Mouse (Mus musculus): ENCODE results near the gene Syvn1. TPM values are rescaled to one million over a fixed set of nuclear protein-coding genes. Genes with fewer than 3 reads are reported as not detected.
"Not testable (repeated sequence)": the region's sequence is repeated elsewhere in the genome, so short reads cannot be mapped to it uniquely, and the experiment has no call there.

The Syvn1 gene
- polyA plus RNA-seq, 1 experiment, result 47.1 TPM

- no peak for DNase-seq
- Histone ChIP-seq H3K4me1 (ENCODE audit: control insufficient read depth, insufficient read depth, low read length) (no peaks in the 10 kb centered on the region), H3K4me3 (replicated peaks; ENCODE audit: extremely low read depth, low read depth, low read length) (no peak overlapping the region)
- TF ChIP-seq CTCF (IDR thresholded peaks at IDR 0.05; ENCODE audit: insufficient read depth, low read length), result no peak
These were observed 8.7 kb upstream of the Syvn1 start for GRCm38 (mm10) chr19:6037695-6038094.

GRCm38 (mm10) chr19:6038326-6038725, 8.1 kb upstream of the Syvn1 start:
- WGBS, result 78% methylated on average over 7 of the region's 7 CpGs
- no peak for DNase-seq
- no peaks in the 10 kb centered on the region for H3K4me1 ChIP-seq (ENCODE audit: control insufficient read depth, insufficient read depth, low read length)
- no peak for TF ChIP-seq CTCF (IDR thresholded peaks at IDR 0.05; ENCODE audit: insufficient read depth, low read length)
- TF ChIP-seq POLR2A (IDR thresholded peaks at IDR 0.05; ENCODE audit: borderline replicate concordance, extremely low read depth, low read depth, low read length), result no peak
- H3K4me3 ChIP-seq (replicated peaks; ENCODE audit: extremely low read depth, low read depth, low read length), result no peak overlapping the region

GRCm38 (mm10) chr19:6040002-6040401, 6.4 kb upstream of the Syvn1 start:
- no peak for DNase-seq
- Histone ChIP-seq H3K4me3 (replicated peaks; ENCODE audit: extremely low read depth, low read depth, low read length) (no peak overlapping the region), H3K4me1 (ENCODE audit: control insufficient read depth, insufficient read depth, low read length) (no peaks in the 10 kb centered on the region)
- no peak for TF ChIP-seq CTCF (IDR thresholded peaks at IDR 0.05; ENCODE audit: insufficient read depth, low read length)
- no peak for TF ChIP-seq POLR2A (IDR thresholded peaks at IDR 0.05; ENCODE audit: borderline replicate concordance, extremely low read depth, low read depth, low read length)

GRCm38 (mm10) chr19:6042293-6042692, 4.1 kb upstream of the Syvn1 start:
- 64% methylated on average over 9 of the region's 9 CpGs for WGBS
- H3K4me1 ChIP-seq (ENCODE audit: control insufficient read depth, insufficient read depth, low read length), result no peaks in the 10 kb centered on the region
- DNase-seq, result no peak
- no peak overlapping the region for H3K4me3 ChIP-seq (replicated peaks; ENCODE audit: extremely low read depth, low read depth, low read length)
- TF ChIP-seq POLR2A (IDR thresholded peaks at IDR 0.05; ENCODE audit: borderline replicate concordance, extremely low read depth, low read depth, low read length), result no peak
- no peak for TF ChIP-seq CTCF (IDR thresholded peaks at IDR 0.05; ENCODE audit: insufficient read depth, low read length)

- H3K4me1 ChIP-seq (ENCODE audit: control insufficient read depth, insufficient read depth, low read length); H3K4me3 ChIP-seq (replicated peaks; ENCODE audit: extremely low read depth, low read depth, low read length); DNase-seq: not testable (repeated sequence)
- 29% methylated on average over 4 of the region's 4 CpGs for WGBS
These were observed 2.3 kb upstream of the Syvn1 start for GRCm38 (mm10) chr19:6044102-6044501.

- H3K4me3 ChIP-seq (replicated peaks; ENCODE audit: extremely low read depth, low read depth, low read length), result peak overlapping the region; percentile 100
- 10% methylated on average over 20 of the region's 20 CpGs for WGBS
- TF ChIP-seq POLR2A (IDR thresholded peaks at IDR 0.05; ENCODE audit: borderline replicate concordance, extremely low read depth, low read depth, low read length) (no peak), CTCF (IDR thresholded peaks at IDR 0.05; ENCODE audit: insufficient read depth, low read length) (no peak)
These were observed 746 bp upstream of the Syvn1 start for GRCm38 (mm10) chr19:6045366-6046293.

GRCm38 (mm10) chr19:6047154-6047898, 950 bp downstream of the Syvn1 start:
- Histone ChIP-seq H3K4me3 (replicated peaks; ENCODE audit: extremely low read depth, low read depth, low read length) (peak overlapping the region; percentile 100), H3K4me1 (ENCODE audit: control insufficient read depth, insufficient read depth, low read length) (peaks cover 4% of the 10 kb centered on the region)
- TF ChIP-seq POLR2A (IDR thresholded peaks at IDR 0.05; ENCODE audit: borderline replicate concordance, extremely low read depth, low read depth, low read length), result no peak
- no peak for DNase-seq
- under 1% methylated on average over 44 of the region's 44 CpGs for WGBS

More at GRCm38 (mm10) chr19:6045366-6046293, 746 bp upstream of the Syvn1 start:
- DNase-seq, result no peak
- H3K4me1 ChIP-seq (ENCODE audit: control insufficient read depth, insufficient read depth, low read length), result peaks cover 4% of the 10 kb centered on the region

- Histone ChIP-seq H3K4me3 (replicated peaks; ENCODE audit: extremely low read depth, low read depth, low read length) (peak overlapping the region; percentile 100), H3K4me1 (ENCODE audit: control insufficient read depth, insufficient read depth, low read length) (peaks cover 4% of the 10 kb centered on the region)
- 77% methylated on average over 8 of the region's 8 CpGs for WGBS
- no peak for TF ChIP-seq CTCF (IDR thresholded peaks at IDR 0.05; ENCODE audit: insufficient read depth, low read length)
- TF ChIP-seq POLR2A (IDR thresholded peaks at IDR 0.05; ENCODE audit: borderline replicate concordance, extremely low read depth, low read depth, low read length), result no peak
- DNase-seq, result no peak
These were observed 1.5 kb downstream of the Syvn1 start for GRCm38 (mm10) chr19:6047899-6048166.

GRCm38 (mm10) chr19:6048681-6049410, 2.5 kb downstream of the Syvn1 start:
- WGBS, result 73% methylated on average over 11 of the region's 11 CpGs
- Histone ChIP-seq H3K4me1 (ENCODE audit: control insufficient read depth, insufficient read depth, low read length) (peaks cover 4% of the 10 kb centered on the region), H3K4me3 (replicated peaks; ENCODE audit: extremely low read depth, low read depth, low read length) (no peak overlapping the region)
- TF ChIP-seq POLR2A (IDR thresholded peaks at IDR 0.05; ENCODE audit: borderline replicate concordance, extremely low read depth, low read depth, low read length) (no peak), CTCF (IDR thresholded peaks at IDR 0.05; ENCODE audit: insufficient read depth, low read length) (no peak)
- DNase-seq, result no peak

Measured in lung, adult 2 months (tissue).